Mouse (Mus musculus) hindbrain, embryonic 14.5 days (tissue): ENCODE measurements around the gene Medag. TPM values are rescaled to one million over a fixed set of nuclear protein-coding genes. Genes with fewer than 3 reads are reported as not detected.

Experiments
- ATAC-seq: fragments of 200-750 bp; cut with Nextera tagmentation; 2 replicates; pipeline ENCODE4 v1.8.0; 2017; ENCODE audit warnings: moderate number of reproducible peaks, mild to moderate bottlenecking, moderate TSS enrichment, moderate library complexity; ENCODE audit not compliant: low FRiP score
- DNase-seq: peaks from one replicate; pipeline ENCODE4 v3.0.0-alpha.2; 2015; ENCODE audit warnings: low spot score
- H3K27ac ChIP-seq: fragments of 300-500 bp; sonication (generic); 2 replicates; pipeline ENCODE4 v1.5.1; 2014; ENCODE audit warnings: mild to moderate bottlenecking, moderate library complexity
- H3K27me3 ChIP-seq: fragments of 300-500 bp; sonication (generic); 2 replicates; pipeline ENCODE4 v1.6.1; 2014; ENCODE audit warnings: mild to moderate bottlenecking, low read length, mixed read lengths; ENCODE audit not compliant: control insufficient read depth, insufficient read depth
- H3K36me3 ChIP-seq: fragments of 300-500 bp; sonication (generic); replicated peaks from 2 replicates; pipeline ENCODE4 v1.6.1; 2014; ENCODE audit not compliant: control insufficient read depth, insufficient read depth
- H3K4me1 ChIP-seq: fragments of 300-500 bp; sonication (generic); replicated peaks from 2 replicates; pipeline ENCODE4 v1.6.1; 2014; ENCODE audit warnings: antibody characterized with exemption, low read length, mixed read lengths; ENCODE audit not compliant: control insufficient read depth, insufficient read depth
- H3K4me2 ChIP-seq: fragments of 300-500 bp; sonication (generic); replicated peaks from 2 replicates; pipeline ENCODE4 v1.6.1; 2014; ENCODE audit warnings: mild to moderate bottlenecking, moderate library complexity
- H3K4me3 ChIP-seq: fragments of 300-500 bp; sonication (generic); replicated peaks from 2 replicates; pipeline ENCODE4 v1.5.1; 2014; ENCODE audit warnings: mild to moderate bottlenecking, low read length
- H3K9ac ChIP-seq: fragments of 300-500 bp; sonication (generic); 2 replicates; pipeline ENCODE4 v1.6.1; 2014
- H3K9me3 ChIP-seq: fragments of 300-500 bp; sonication (generic); 2 replicates; pipeline ENCODE4 v1.6.1; 2016; ENCODE audit warnings: low read length; ENCODE audit not compliant: control insufficient read depth
- WGBS: fragments of 180-500 bp; shearing (Covaris S2); extraction: QIAGEN DNeasy Blood & Tissue Kit; methylation state at CpG from one replicate; pipeline ENCODE4 v1.1.7; 2014; 5-methylcytosine and 5-hydroxymethylcytosine counted together
- polyA plus RNA-seq: library from polyadenylated mRNA; unstranded; fragments of >200 nt; fragmentation: Nextera tagmentation; extraction: Ambion mirVana; gene quantifications from 2 replicates; pipeline ENCODE4 v1.2.1, GENCODE M21; 2014

Gene Medag
- polyA plus RNA-seq, 1 experiment from 2014 or later = 2.5 TPM

DNA sequence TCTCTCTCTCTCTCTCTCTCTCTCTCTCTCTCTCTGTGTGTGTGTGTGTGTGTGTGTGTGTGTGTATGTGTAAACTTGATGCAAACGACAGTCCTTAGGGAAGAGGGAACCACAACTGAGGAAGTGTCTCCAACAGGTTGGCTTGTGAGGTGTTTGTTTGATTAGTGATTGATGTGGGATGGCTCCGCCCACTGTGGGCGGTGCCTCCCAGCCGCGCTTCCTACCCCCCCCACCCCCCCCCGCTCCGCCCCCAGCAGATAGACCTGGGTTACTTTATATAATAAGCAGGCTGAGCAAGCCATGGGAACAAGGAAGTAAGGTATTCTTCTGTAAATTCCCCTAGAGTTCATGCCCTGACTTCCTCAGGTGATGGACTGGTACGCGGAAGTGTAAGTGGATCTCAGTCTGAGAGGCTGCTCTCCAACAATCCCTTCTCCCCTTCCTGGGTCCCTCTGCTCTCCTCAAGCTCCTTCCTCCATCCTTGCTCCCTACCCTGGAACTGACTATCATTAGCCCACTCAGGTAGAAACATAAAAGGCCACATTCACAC lies 22.7 kb downstream of the Medag start:
- no peaks in the 10 kb centered on the region for H3K27me3 ChIP-seq
- no peak overlapping the region for H3K4me2 ChIP-seq
- no peak overlapping the region for H3K27ac ChIP-seq
- WGBS = 36% methylated on average over 9 of the region's 9 CpGs
- H3K4me1 ChIP-seq = peaks cover 8% of the 10 kb centered on the region
- no peak overlapping the region for H3K9ac ChIP-seq
- no peak overlapping the region for H3K4me3 ChIP-seq
- ATAC-seq = no peak
- DNase-seq = no peak
- H3K9me3 ChIP-seq = no peaks in the 10 kb centered on the region
- H3K36me3 ChIP-seq = no peaks in the 10 kb centered on the region

- 87% methylated on average over 3 of the region's 3 CpGs for WGBS
- Histone ChIP-seq H3K36me3 (no peaks in the 10 kb centered on the region), H3K4me3 (no peak overlapping the region), H3K4me1 (peaks cover 17% of the 10 kb centered on the region), H3K9ac (no peak overlapping the region), H3K27ac (no peak overlapping the region), H3K27me3 (no peaks in the 10 kb centered on the region), H3K4me2 (no peak overlapping the region), H3K9me3 (no peaks in the 10 kb centered on the region)
- ATAC-seq (no peak), DNase-seq (no peak)
Measured at GRCm38 (mm10) chr5:149436541-149436940, 25.0 kb downstream of the Medag start.

DNA sequence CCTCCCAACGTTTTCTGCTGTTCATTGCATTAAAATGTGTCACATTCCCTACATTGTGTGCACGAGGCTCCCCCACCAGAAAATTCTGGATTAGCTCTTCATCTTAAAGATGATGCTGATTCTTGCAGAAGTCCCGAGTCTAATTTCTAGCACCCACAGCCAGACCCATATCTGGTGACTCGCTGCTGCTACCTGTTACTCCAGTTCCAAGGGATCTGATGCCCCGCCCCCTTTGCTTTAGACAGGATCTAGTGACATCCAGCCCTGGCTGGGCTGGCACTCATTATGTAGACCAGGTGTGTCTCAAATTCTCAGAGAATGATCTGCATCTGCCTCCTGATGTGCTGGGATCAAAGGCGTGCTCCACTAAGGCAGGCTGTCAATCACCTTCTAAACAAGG lies 25.6 kb downstream of the Medag start:
- no peak overlapping the region for H3K27ac ChIP-seq
- no peaks in the 10 kb centered on the region for H3K27me3 ChIP-seq
- no peak overlapping the region for H3K4me2 ChIP-seq
- peaks cover 23% of the 10 kb centered on the region for H3K4me1 ChIP-seq
- DNase-seq (no peak), ATAC-seq (no peak)
- H3K9ac ChIP-seq = no peak overlapping the region
- 81% methylated on average over 6 of the region's 6 CpGs for WGBS
- no peaks in the 10 kb centered on the region for H3K36me3 ChIP-seq
- no peak overlapping the region for H3K4me3 ChIP-seq
- no peaks in the 10 kb centered on the region for H3K9me3 ChIP-seq

- no peaks in the 10 kb centered on the region for H3K9me3 ChIP-seq
- H3K4me2 ChIP-seq = peak within 1 kb of the TSS; percentile 64
- H3K27me3 ChIP-seq = no peaks in the 10 kb centered on the region
- H3K4me3 ChIP-seq = peak within 1 kb of the TSS; percentile 37
- H3K4me1 ChIP-seq = peaks cover 24% of the 10 kb centered on the region
- WGBS = under 1% methylated on average over 25 of the region's 25 CpGs
- ATAC-seq (peak; percentile 85), DNase-seq (peak; percentile 87)
- peak within 1 kb of the TSS; percentile 96 for H3K27ac ChIP-seq
- H3K36me3 ChIP-seq = no peaks in the 10 kb centered on the region
- peak within 1 kb of the TSS; percentile 64 for H3K9ac ChIP-seq
Measured at GRCm38 (mm10) chr5:149439531-149440179, 28.1 kb downstream of the Medag start, which contains the start of gene Tex26. Tex26 (plus strand) TSS chr5:149439660.

- Histone ChIP-seq H3K27ac (peak overlapping the region; percentile 96), H3K4me2 (peak overlapping the region; percentile 64), H3K9me3 (no peaks in the 10 kb centered on the region), H3K4me1 (peaks cover 24% of the 10 kb centered on the region), H3K27me3 (no peaks in the 10 kb centered on the region), H3K9ac (peak overlapping the region; percentile 64), H3K4me3 (peak overlapping the region; percentile 37), H3K36me3 (no peaks in the 10 kb centered on the region)
- ATAC-seq (peak; percentile 84), DNase-seq (peak; percentile 71)
- WGBS = under 1% methylated on average over 17 of the region's 18 CpGs
Measured at GRCm38 (mm10) chr5:149440180-149440573, 28.6 kb downstream of the Medag start.

GRCm38 (mm10) chr5:149441646-149442276 lies 30.2 kb downstream of the Medag start:
- Histone ChIP-seq H3K9me3 (no peaks in the 10 kb centered on the region), H3K36me3 (no peaks in the 10 kb centered on the region), H3K4me3 (no peak overlapping the region), H3K9ac (no peak overlapping the region), H3K4me2 (no peak overlapping the region), H3K27me3 (no peaks in the 10 kb centered on the region), H3K4me1 (peaks cover 24% of the 10 kb centered on the region), H3K27ac (peak overlapping the region; percentile 96; the same call in 1 of the 2 replicates)
- WGBS = 53% methylated on average over 14 of the region's 14 CpGs
- ATAC-seq (no peak), DNase-seq (peak; percentile 49)

DNA sequence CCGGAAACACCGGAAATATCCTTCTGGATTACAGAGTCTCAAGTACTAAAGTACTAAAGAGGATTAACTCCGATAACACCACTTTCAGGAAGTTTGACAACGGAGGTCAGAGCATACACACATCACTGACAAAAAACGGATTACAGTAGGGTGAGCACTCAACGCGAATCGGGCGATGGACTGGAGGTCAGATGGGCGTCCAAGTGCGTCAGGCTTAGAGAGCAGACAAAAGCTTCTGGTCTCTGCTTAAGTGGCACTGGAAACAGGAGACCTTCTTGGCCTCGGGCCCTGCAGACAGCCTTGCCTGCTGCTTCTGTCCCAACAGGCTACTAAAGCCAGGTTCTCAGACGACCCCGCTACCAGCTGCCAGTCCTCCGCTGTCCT lies 30.7 kb downstream of the Medag start:
- no peaks in the 10 kb centered on the region for H3K27me3 ChIP-seq
- H3K4me1 ChIP-seq = peaks cover 24% of the 10 kb centered on the region
- no peak overlapping the region for H3K9ac ChIP-seq
- no peak overlapping the region for H3K4me3 ChIP-seq
- no peaks in the 10 kb centered on the region for H3K9me3 ChIP-seq
- ATAC-seq (no peak), DNase-seq (no peak)
- H3K36me3 ChIP-seq = no peaks in the 10 kb centered on the region
- WGBS = 70% methylated on average over 15 of the region's 15 CpGs
- no peak overlapping the region for H3K4me2 ChIP-seq
- H3K27ac ChIP-seq = peak overlapping the region; percentile 96; the same call in 1 of the 2 replicates

DNA sequence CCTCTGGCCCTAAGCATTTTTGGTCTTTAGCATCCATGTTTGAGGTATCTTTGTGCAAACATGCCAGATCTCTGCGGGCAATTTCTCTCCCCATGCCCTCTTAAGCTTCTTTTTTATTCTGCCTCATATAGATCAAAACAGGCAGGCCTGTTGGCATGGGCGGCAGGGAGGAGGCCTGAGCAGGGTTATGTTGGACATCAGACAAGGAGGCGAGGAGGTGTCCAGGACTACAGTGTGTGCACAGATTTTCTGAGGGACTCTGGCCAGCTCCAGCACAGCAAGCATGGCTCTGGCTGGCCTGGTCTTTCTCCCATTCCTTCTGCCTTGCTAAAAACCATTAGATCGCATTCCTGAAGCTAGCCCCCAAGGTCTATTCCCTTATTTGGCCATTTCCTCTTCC lies 32.9 kb downstream of the Medag start:
- no peaks in the 10 kb centered on the region for H3K9me3 ChIP-seq
- no peaks in the 10 kb centered on the region for H3K27me3 ChIP-seq
- H3K4me3 ChIP-seq = no peak overlapping the region
- H3K36me3 ChIP-seq = no peaks in the 10 kb centered on the region
- peaks cover 17% of the 10 kb centered on the region for H3K4me1 ChIP-seq
- DNase-seq (peak; percentile 22), ATAC-seq (no peak)
- H3K27ac ChIP-seq = no peak overlapping the region
- 77% methylated on average over 4 of the region's 4 CpGs for WGBS
- H3K4me2 ChIP-seq = no peak overlapping the region
- no peak overlapping the region for H3K9ac ChIP-seq

- Histone ChIP-seq H3K27me3 (no peaks in the 10 kb centered on the region), H3K9me3 (no peaks in the 10 kb centered on the region), H3K4me2 (no peak overlapping the region), H3K4me1 (peaks cover 7% of the 10 kb centered on the region), H3K27ac (no peak overlapping the region), H3K9ac (no peak overlapping the region), H3K4me3 (no peak overlapping the region), H3K36me3 (no peaks in the 10 kb centered on the region)
- ATAC-seq = no peak
- DNase-seq = no peak
- WGBS = 91% methylated on average over 7 of the region's 7 CpGs
Measured at GRCm38 (mm10) chr5:149446495-149446894, 34.9 kb downstream of the Medag start.
